Mouse (Mus musculus) heart, embryonic 11.5 days (tissue): ENCODE data around the gene Cops8. TPM values are rescaled to one million over a fixed set of nuclear protein-coding genes. Genes with fewer than 3 reads are reported as not detected.

ENCODE experiments used
- ATAC-seq: fragments of 200-750 bp; cut with Nextera tagmentation; replicated peaks from 2 replicates; pipeline ENCODE4 v1.8.0; 2017; ENCODE audit warnings: moderate library complexity; ENCODE audit not compliant: insufficient number of reproducible peaks, low FRiP score, low TSS enrichment
- H3K27ac ChIP-seq: fragments of 300-500 bp; sonication (generic); 2 replicates; pipeline ENCODE4 v1.5.1; 2014; ENCODE audit warnings: mild to moderate bottlenecking, low read depth, low read length
- H3K27me3 ChIP-seq: fragments of 300-500 bp; sonication (generic); 2 replicates; pipeline ENCODE4 v1.6.1; 2014; ENCODE audit warnings: mild to moderate bottlenecking, low read length, mixed read lengths; ENCODE audit not compliant: control insufficient read depth, insufficient read depth
- H3K36me3 ChIP-seq: fragments of 300-500 bp; sonication (generic); 2 replicates; pipeline ENCODE4 v1.6.1; 2014; ENCODE audit warnings: mild to moderate bottlenecking, low read length, moderate library complexity, mixed read lengths; ENCODE audit not compliant: control insufficient read depth, insufficient read depth
- H3K4me1 ChIP-seq: fragments of 300-500 bp; sonication (generic); 2 replicates; pipeline ENCODE4 v1.6.1; 2014; ENCODE audit warnings: low read length; ENCODE audit not compliant: control insufficient read depth, insufficient read depth
- H3K4me2 ChIP-seq: fragments of 300-500 bp; sonication (generic); 2 replicates; pipeline ENCODE4 v1.6.1; 2014; ENCODE audit warnings: mild to moderate bottlenecking, moderate library complexity
- H3K4me3 ChIP-seq: fragments of 300-500 bp; sonication (generic); 2 replicates; pipeline ENCODE4 v1.5.1; 2014; ENCODE audit warnings: low read depth, low read length
- H3K9ac ChIP-seq: fragments of 300-500 bp; sonication (generic); 2 replicates; pipeline ENCODE4 v1.6.1; 2014; ENCODE audit warnings: mild to moderate bottlenecking, low read depth, low read length, moderate library complexity
- H3K9me3 ChIP-seq: fragments of 300-500 bp; sonication (generic); replicated peaks from 2 replicates; pipeline ENCODE4 v1.6.1; 2016; ENCODE audit warnings: low read length; ENCODE audit not compliant: control insufficient read depth
- WGBS: fragments of 180-500 bp; shearing (Covaris S2); extraction: QIAGEN DNeasy Blood & Tissue Kit; methylation state at CpG from one replicate; pipeline ENCODE4 v1.1.7; 2014; ENCODE audit not compliant: insufficient replicate concordance; 5-methylcytosine and 5-hydroxymethylcytosine counted together
- polyA plus RNA-seq: library from polyadenylated mRNA; unstranded; fragments of >200 nt; fragmentation: Nextera tagmentation; extraction: Ambion mirVana; gene quantifications from 2 replicates; pipeline ENCODE4 v1.2.1, GENCODE M21; 2014

Gene Cops8
- polyA plus RNA-seq = 136 and 141 TPM in 2 replicates

GRCm38 (mm10) chr1:90602759-90603560, at the start of gene Cops8:
Gene Cops8 (plus strand): TSS chr1:90602981.
- Histone ChIP-seq H3K27me3 (no peaks in the 10 kb centered on the region), H3K4me1 (0 out of 2 replicates have a peak, but pooled peaks cover 5% of the 10 kb centered on the region), H3K4me3 (peak within 1 kb of the TSS; percentile 83), H3K9me3 (no peaks in the 10 kb centered on the region), H3K4me2 (peak within 1 kb of the TSS; percentile 85), H3K9ac (peak within 1 kb of the TSS; percentile 87), H3K36me3 (peaks cover 11% of the 10 kb centered on the region), H3K27ac (peak within 1 kb of the TSS; percentile 46; the same call in 1 of the 2 replicates)
- ATAC-seq = peak; percentile 97
- WGBS = 4% methylated on average over 48 of the region's 48 CpGs

- no peak for ATAC-seq
- no peak overlapping the region for H3K4me2 ChIP-seq
- H3K36me3 ChIP-seq = no peaks in the 10 kb centered on the region
- no peaks in the 10 kb centered on the region; the same call in 1 of the 2 replicates for H3K4me1 ChIP-seq
- no peak overlapping the region for H3K9ac ChIP-seq
- no peak overlapping the region for H3K27ac ChIP-seq
- no peaks in the 10 kb centered on the region; the same call in 1 of the 2 replicates for H3K9me3 ChIP-seq
- WGBS = 67% methylated on average over 1 of the region's 1 CpGs
- no peaks in the 10 kb centered on the region for H3K27me3 ChIP-seq
- H3K4me3 ChIP-seq = no peak overlapping the region
Observed at GRCm38 (mm10) chr1:90557140-90557539, 45.6 kb upstream of the Cops8 start.

GRCm38 (mm10) chr1:90560942-90561726, 41.6 kb upstream of the Cops8 start:
- no peaks in the 10 kb centered on the region for H3K4me1 ChIP-seq
- H3K4me2 ChIP-seq = no peak overlapping the region
- no peak overlapping the region for H3K27ac ChIP-seq
- 66% methylated on average over 5 of the region's 5 CpGs for WGBS
- no peak for ATAC-seq
- no peaks in the 10 kb centered on the region for H3K36me3 ChIP-seq
- no peak overlapping the region for H3K4me3 ChIP-seq
- no peaks in the 10 kb centered on the region; the same call in 1 of the 2 replicates for H3K9me3 ChIP-seq
- no peaks in the 10 kb centered on the region for H3K27me3 ChIP-seq
- H3K9ac ChIP-seq = no peak overlapping the region

- Histone ChIP-seq H3K4me1 (no peaks in the 10 kb centered on the region), H3K4me2 (no peak overlapping the region), H3K27ac (no peak overlapping the region), H3K36me3 (no peaks in the 10 kb centered on the region), H3K9ac (no peak overlapping the region), H3K27me3 (no peaks in the 10 kb centered on the region), H3K4me3 (no peak overlapping the region), H3K9me3 (no peaks in the 10 kb centered on the region)
- no peak for ATAC-seq
- WGBS = 84% methylated on average over 3 of the region's 3 CpGs
Observed at GRCm38 (mm10) chr1:90563945-90564344, 38.8 kb upstream of the Cops8 start.

GRCm38 (mm10) chr1:90566664-90567440, 35.9 kb upstream of the Cops8 start:
- 74% methylated on average over 15 of the region's 15 CpGs for WGBS
- H3K27ac ChIP-seq = no peak overlapping the region
- no peak for ATAC-seq

GRCm38 (mm10) chr1:90573831-90574230, 28.9 kb upstream of the Cops8 start:
- peaks cover 4% of the 10 kb centered on the region for H3K9me3 ChIP-seq
- no peak overlapping the region for H3K27ac ChIP-seq
- H3K4me1 ChIP-seq = no peaks in the 10 kb centered on the region
- H3K27me3 ChIP-seq = no peaks in the 10 kb centered on the region
- H3K36me3 ChIP-seq = no peaks in the 10 kb centered on the region
- WGBS = 73% methylated on average over 6 of the region's 6 CpGs
- no peak overlapping the region for H3K4me2 ChIP-seq
- H3K4me3 ChIP-seq = no peak overlapping the region
- no peak for ATAC-seq
- no peak overlapping the region for H3K9ac ChIP-seq

More at GRCm38 (mm10) chr1:90566664-90567440, 35.9 kb upstream of the Cops8 start:
- H3K36me3 ChIP-seq = no peaks in the 10 kb centered on the region
- H3K4me1 ChIP-seq = no peaks in the 10 kb centered on the region
- no peak overlapping the region for H3K9ac ChIP-seq
- no peaks in the 10 kb centered on the region for H3K27me3 ChIP-seq
- peaks cover 4% of the 10 kb centered on the region for H3K9me3 ChIP-seq
- H3K4me2 ChIP-seq = no peak overlapping the region
- H3K4me3 ChIP-seq = no peak overlapping the region

DNA sequence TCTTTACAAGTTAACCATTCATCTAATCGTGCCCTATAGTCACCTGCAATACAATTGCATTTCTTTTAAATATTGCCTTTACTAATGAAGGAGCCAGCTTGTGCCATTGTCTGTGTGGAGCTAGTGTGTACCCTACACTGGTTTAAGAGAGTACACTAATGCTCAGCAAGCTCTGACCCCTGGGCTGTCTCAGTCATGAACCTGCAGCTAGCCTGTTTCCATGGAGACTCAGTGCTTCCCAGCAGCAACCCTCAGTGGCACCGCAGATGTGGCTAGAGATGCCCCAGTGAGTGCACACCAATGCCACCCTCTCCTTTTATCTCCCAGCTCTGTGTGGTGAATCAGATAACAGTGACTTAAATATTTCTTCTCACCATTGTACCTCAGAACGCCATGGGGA, 27.9 kb upstream of the Cops8 start:
- WGBS = 57% methylated on average over 3 of the region's 3 CpGs

DNA sequence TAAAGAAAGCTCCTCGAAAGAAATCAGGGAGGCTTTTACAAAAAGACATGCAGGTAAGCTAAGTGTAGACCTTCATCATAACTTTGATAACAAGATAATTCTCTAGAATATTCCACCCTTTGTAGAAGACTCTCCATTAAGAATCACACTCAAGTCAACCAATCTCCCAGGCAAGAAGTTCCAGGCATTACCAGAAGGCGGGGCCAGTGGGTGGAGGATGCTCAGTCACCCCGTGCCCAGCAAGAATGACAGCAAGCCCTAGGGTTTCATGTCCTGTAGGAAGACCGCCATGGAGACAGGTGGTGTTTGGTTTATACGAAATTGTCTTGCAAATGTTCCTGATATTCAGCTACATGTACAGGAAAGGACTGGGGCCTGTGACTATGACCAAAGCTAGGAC, 25.4 kb upstream of the Cops8 start:
- WGBS = 58% methylated on average over 5 of the region's 5 CpGs
- ATAC-seq = no peak
- Histone ChIP-seq H3K9ac (no peak overlapping the region), H3K4me3 (no peak overlapping the region), H3K27ac (no peak overlapping the region), H3K27me3 (no peaks in the 10 kb centered on the region), H3K36me3 (no peaks in the 10 kb centered on the region), H3K4me2 (no peak overlapping the region), H3K9me3 (no peaks in the 10 kb centered on the region), H3K4me1 (no peaks in the 10 kb centered on the region)

More for the DNA sequence above, 27.9 kb upstream of the Cops8 start:
- Histone ChIP-seq H3K9ac (no peak overlapping the region), H3K9me3 (peaks cover 4% of the 10 kb centered on the region), H3K27me3 (no peaks in the 10 kb centered on the region), H3K4me2 (no peak overlapping the region), H3K4me3 (no peak overlapping the region), H3K36me3 (no peaks in the 10 kb centered on the region), H3K4me1 (no peaks in the 10 kb centered on the region), H3K27ac (no peak overlapping the region)
- ATAC-seq = no peak
